Mouse (Mus musculus) limb, embryonic 13.5 days (tissue): ENCODE results near the gene Ryr3. TPM values are rescaled to one million over a fixed set of nuclear protein-coding genes. Genes with fewer than 3 reads are reported as not detected.

Experiments used
- ATAC-seq: fragments of 200-750 bp; cut with Nextera tagmentation; 2 replicates; pipeline ENCODE4 v1.8.0; 2017; ENCODE audit warnings: low read depth, moderate number of reproducible peaks, moderate TSS enrichment; ENCODE audit not compliant: low FRiP score
- H3K27ac ChIP-seq: fragments of 300-500 bp; sonication (generic); 2 replicates; pipeline ENCODE4 v1.5.1; 2015; ENCODE audit warnings: inconsistent platforms, mild to moderate bottlenecking, moderate library complexity
- H3K27me3 ChIP-seq: fragments of 300-500 bp; sonication (generic); 2 replicates; pipeline ENCODE4 v1.6.1; 2015; ENCODE audit warnings: mild to moderate bottlenecking, inconsistent platforms
- H3K36me3 ChIP-seq: fragments of 300-500 bp; sonication (generic); 2 replicates; pipeline ENCODE4 v1.6.1; 2015; ENCODE audit warnings: inconsistent platforms, mild to moderate bottlenecking, moderate library complexity
- H3K4me1 ChIP-seq: fragments of 300-500 bp; sonication (generic); 2 replicates; pipeline ENCODE4 v1.6.1; 2015; ENCODE audit warnings: inconsistent platforms
- H3K4me2 ChIP-seq: fragments of 300-500 bp; sonication (generic); replicated peaks from 2 replicates; pipeline ENCODE4 v1.6.1; 2015; ENCODE audit warnings: inconsistent platforms, mild to moderate bottlenecking, moderate library complexity
- H3K4me3 ChIP-seq: fragments of 300-500 bp; sonication (generic); 2 replicates; pipeline ENCODE4 v1.5.1; 2015; ENCODE audit warnings: moderate library complexity, mild to moderate bottlenecking, inconsistent platforms
- H3K9ac ChIP-seq: fragments of 300-500 bp; sonication (generic); 2 replicates; pipeline ENCODE4 v1.6.1; 2015; ENCODE audit warnings: mild to moderate bottlenecking, inconsistent platforms
- H3K9me3 ChIP-seq: fragments of 300-500 bp; sonication (generic); 2 replicates; pipeline ENCODE4 v1.6.1; 2016; ENCODE audit warnings: inconsistent platforms
- WGBS: fragments of 180-500 bp; shearing (Covaris S2); methylation state at CpG from one replicate; pipeline ENCODE4 v1.1.7; 2015; 5-methylcytosine and 5-hydroxymethylcytosine counted together
- polyA plus RNA-seq: library from polyadenylated mRNA; unstranded; fragments of >200 nt; fragmentation: Nextera tagmentation; extraction: Ambion mirVana; gene quantifications from 2 replicates; pipeline ENCODE4 v1.2.1, GENCODE M21; 2015

The Ryr3 gene
- polyA plus RNA-seq, 1 experiment from 2014 or later, result 0.98 TPM

- no peak for ATAC-seq
- Histone ChIP-seq H3K36me3 (no peaks in the 10 kb centered on the region), H3K27me3 (no peaks in the 10 kb centered on the region), H3K27ac (no peak overlapping the region), H3K4me2 (no peak overlapping the region), H3K9me3 (no peaks in the 10 kb centered on the region), H3K4me3 (no peak overlapping the region), H3K9ac (no peak overlapping the region), H3K4me1 (no peaks in the 10 kb centered on the region)
- WGBS, result 78% methylated on average over 4 of the region's 4 CpGs
Observed at GRCm38 (mm10) chr2:112760692-112761091, 456.2 kb downstream of the Ryr3 start.

DNA sequence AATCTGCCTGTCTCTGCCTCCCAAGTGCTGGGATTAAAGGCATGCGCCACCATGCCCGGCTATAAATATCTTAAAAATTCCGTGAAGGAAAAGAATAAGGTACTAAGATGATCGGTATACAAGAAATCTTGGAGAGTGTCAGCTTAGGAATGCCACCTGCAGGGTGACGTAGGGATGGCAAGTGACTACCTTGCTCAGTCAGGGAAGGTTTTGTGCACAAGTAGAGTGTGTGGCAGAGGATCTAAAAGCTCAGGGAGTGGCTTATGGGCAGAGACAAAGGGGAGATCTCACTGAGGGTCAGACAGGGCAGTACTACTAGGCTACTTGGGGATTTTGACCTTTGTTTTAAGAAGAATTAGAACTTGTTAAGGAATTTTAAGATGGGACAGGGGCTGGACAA, 457.2 kb downstream of the Ryr3 start:
- 76% methylated on average over 5 of the region's 5 CpGs for WGBS
- H3K27ac ChIP-seq, result no peak overlapping the region
- no peaks in the 10 kb centered on the region for H3K36me3 ChIP-seq
- ATAC-seq, result no peak
- H3K4me2 ChIP-seq, result no peak overlapping the region
- H3K9me3 ChIP-seq, result no peaks in the 10 kb centered on the region
- no peaks in the 10 kb centered on the region for H3K27me3 ChIP-seq
- no peak overlapping the region for H3K4me3 ChIP-seq
- no peak overlapping the region for H3K9ac ChIP-seq
- no peaks in the 10 kb centered on the region for H3K4me1 ChIP-seq

DNA sequence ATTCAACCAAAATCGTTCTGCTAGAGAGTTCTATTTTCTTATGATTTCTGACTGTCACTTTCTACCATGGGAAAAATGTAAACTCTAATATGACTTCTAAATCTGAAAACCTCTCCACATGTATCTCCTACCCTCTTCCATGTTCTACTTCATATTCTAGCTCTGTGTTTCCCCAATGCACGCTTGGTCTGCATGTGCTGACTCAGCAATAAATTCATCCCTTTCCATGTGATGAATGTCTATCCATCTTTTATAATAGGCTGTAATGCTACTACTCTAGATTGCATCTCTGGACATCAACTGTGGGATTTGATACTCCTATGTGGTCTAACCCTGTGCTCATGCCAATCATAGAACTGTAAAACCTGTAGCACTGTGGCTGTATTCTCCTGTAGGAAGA, 458.2 kb downstream of the Ryr3 start:
- Histone ChIP-seq H3K27ac (no peak overlapping the region), H3K4me1 (no peaks in the 10 kb centered on the region), H3K4me2 (no peak overlapping the region), H3K36me3 (no peaks in the 10 kb centered on the region), H3K4me3 (no peak overlapping the region), H3K27me3 (no peaks in the 10 kb centered on the region), H3K9ac (no peak overlapping the region), H3K9me3 (no peaks in the 10 kb centered on the region)
- 95% methylated on average over 2 of the region's 2 CpGs for WGBS
- ATAC-seq, result no peak

GRCm38 (mm10) chr2:112753316-112753715, 463.6 kb downstream of the Ryr3 start:
- no peaks in the 10 kb centered on the region for H3K9me3 ChIP-seq
- no peak overlapping the region for H3K4me3 ChIP-seq
- H3K4me2 ChIP-seq, result no peak overlapping the region
- no peak for ATAC-seq
- H3K9ac ChIP-seq, result no peak overlapping the region
- H3K36me3 ChIP-seq, result no peaks in the 10 kb centered on the region
- H3K27ac ChIP-seq, result no peak overlapping the region
- no peaks in the 10 kb centered on the region for H3K4me1 ChIP-seq
- H3K27me3 ChIP-seq, result no peaks in the 10 kb centered on the region
- WGBS, result 85% methylated on average over 4 of the region's 4 CpGs

DNA sequence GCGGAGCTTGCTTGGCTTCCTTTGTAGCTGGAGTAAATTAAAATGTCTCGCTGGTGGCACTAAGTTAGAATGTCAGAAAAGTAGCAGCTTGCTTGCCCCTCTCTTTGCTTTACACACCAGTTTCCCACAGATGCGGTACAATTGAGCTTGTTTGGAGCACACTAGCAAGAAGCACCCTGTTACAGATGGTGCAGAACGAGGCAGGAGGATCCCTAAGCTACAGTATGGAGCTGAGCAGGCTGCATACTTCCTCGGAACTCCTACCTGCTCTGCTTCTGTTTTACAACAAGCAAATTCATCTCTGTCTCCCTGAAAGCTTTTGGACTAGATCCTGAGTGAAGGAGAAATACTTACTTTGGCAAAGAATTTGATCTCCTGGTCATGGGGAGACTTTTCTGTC, 465.5 kb downstream of the Ryr3 start:
- H3K4me1 ChIP-seq, result no peaks in the 10 kb centered on the region
- no peak for ATAC-seq
- H3K9me3 ChIP-seq, result no peaks in the 10 kb centered on the region
- H3K9ac ChIP-seq, result no peak overlapping the region
- no peaks in the 10 kb centered on the region for H3K36me3 ChIP-seq
- H3K4me2 ChIP-seq, result no peak overlapping the region
- 68% methylated on average over 5 of the region's 5 CpGs for WGBS
- H3K27ac ChIP-seq, result no peak overlapping the region
- H3K27me3 ChIP-seq, result no peaks in the 10 kb centered on the region
- H3K4me3 ChIP-seq, result no peak overlapping the region

GRCm38 (mm10) chr2:112748532-112748931, 468.4 kb downstream of the Ryr3 start:
- H3K4me3 ChIP-seq, result no peak overlapping the region
- no peak for ATAC-seq
- 88% methylated on average over 1 of the region's 1 CpGs for WGBS

DNA sequence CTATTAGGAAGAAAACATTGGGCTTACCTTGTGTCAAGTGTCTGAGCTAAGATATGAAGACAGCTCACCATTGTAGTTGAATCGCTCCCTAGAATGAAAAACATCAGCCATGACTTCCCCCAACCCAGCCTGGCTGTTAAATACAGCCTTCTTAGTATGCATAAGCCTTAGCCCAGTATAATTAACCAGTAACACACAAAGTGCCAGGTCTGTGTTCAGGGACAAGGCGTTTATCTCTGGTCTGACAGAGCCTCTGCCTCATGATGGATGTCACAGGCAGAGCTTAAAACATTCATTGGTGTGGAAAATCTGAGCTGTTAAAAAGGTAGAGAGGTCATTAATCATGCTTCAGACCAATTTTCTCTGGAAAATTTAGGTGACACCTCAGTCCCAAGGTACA, 484.0 kb downstream of the Ryr3 start:
- Histone ChIP-seq H3K27ac (no peak overlapping the region), H3K4me3 (no peak overlapping the region), H3K27me3 (no peaks in the 10 kb centered on the region), H3K9ac (no peak overlapping the region), H3K36me3 (no peaks in the 10 kb centered on the region), H3K4me1 (no peaks in the 10 kb centered on the region), H3K9me3 (no peaks in the 10 kb centered on the region), H3K4me2 (no peak overlapping the region)
- ATAC-seq, result no peak
- 64% methylated on average over 2 of the region's 2 CpGs for WGBS

More at GRCm38 (mm10) chr2:112748532-112748931, 468.4 kb downstream of the Ryr3 start:
- H3K36me3 ChIP-seq, result no peaks in the 10 kb centered on the region
- H3K27ac ChIP-seq, result no peak overlapping the region
- no peaks in the 10 kb centered on the region for H3K9me3 ChIP-seq
- no peak overlapping the region for H3K9ac ChIP-seq
- no peak overlapping the region for H3K4me2 ChIP-seq
- H3K27me3 ChIP-seq, result no peaks in the 10 kb centered on the region
- H3K4me1 ChIP-seq, result no peaks in the 10 kb centered on the region

- WGBS, result 62% methylated on average over 6 of the region's 6 CpGs
- Histone ChIP-seq H3K36me3 (no peaks in the 10 kb centered on the region), H3K27ac (no peak overlapping the region), H3K9ac (no peak overlapping the region), H3K9me3 (no peaks in the 10 kb centered on the region), H3K27me3 (no peaks in the 10 kb centered on the region), H3K4me3 (no peak overlapping the region), H3K4me2 (no peak overlapping the region), H3K4me1 (no peaks in the 10 kb centered on the region)
- no peak for ATAC-seq
Observed at GRCm38 (mm10) chr2:112727842-112728241, 489.1 kb downstream of the Ryr3 start.

DNA sequence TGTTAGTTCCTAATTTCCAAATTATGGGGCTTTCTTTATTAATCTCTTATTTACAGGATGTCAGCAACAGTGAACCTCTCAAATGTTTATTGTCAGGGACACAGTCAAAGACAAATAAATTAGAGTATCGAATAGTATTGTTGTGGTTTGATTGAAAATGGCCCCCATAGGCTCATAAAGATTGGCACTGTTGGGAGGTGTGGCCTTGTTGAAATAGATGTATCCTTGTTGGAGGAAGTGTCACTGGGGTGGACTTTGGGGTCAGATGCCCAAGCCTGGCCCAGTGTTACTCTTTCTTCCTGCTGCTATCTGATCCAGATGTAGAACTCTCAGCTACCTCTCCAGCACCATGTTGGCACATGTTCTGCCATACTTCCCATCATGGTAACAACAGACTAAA, 495.7 kb downstream of the Ryr3 start:
- no peak for ATAC-seq
- no peak overlapping the region for H3K9ac ChIP-seq
- H3K4me3 ChIP-seq, result no peak overlapping the region
- no peak overlapping the region for H3K27ac ChIP-seq
- 78% methylated on average over 1 of the region's 1 CpGs for WGBS
- H3K27me3 ChIP-seq, result no peaks in the 10 kb centered on the region
- H3K4me2 ChIP-seq, result no peak overlapping the region
- H3K9me3 ChIP-seq, result no peaks in the 10 kb centered on the region
- H3K4me1 ChIP-seq, result no peaks in the 10 kb centered on the region
- H3K36me3 ChIP-seq, result no peaks in the 10 kb centered on the region

GRCm38 (mm10) chr2:112720715-112721114, 496.2 kb downstream of the Ryr3 start:
- Histone ChIP-seq H3K36me3 (no peaks in the 10 kb centered on the region), H3K4me1 (no peaks in the 10 kb centered on the region), H3K9ac (no peak overlapping the region), H3K27me3 (no peaks in the 10 kb centered on the region), H3K4me3 (no peak overlapping the region), H3K9me3 (no peaks in the 10 kb centered on the region), H3K4me2 (no peak overlapping the region), H3K27ac (no peak overlapping the region)
- 32% methylated on average over 3 of the region's 3 CpGs for WGBS
- ATAC-seq, result no peak

GRCm38 (mm10) chr2:112714648-112715047, 502.2 kb downstream of the Ryr3 start:
- H3K27ac ChIP-seq, result no peak overlapping the region
- 71% methylated on average over 4 of the region's 4 CpGs for WGBS
- H3K4me3 ChIP-seq, result no peak overlapping the region
- no peak overlapping the region for H3K9ac ChIP-seq
- H3K4me1 ChIP-seq, result no peaks in the 10 kb centered on the region
- no peaks in the 10 kb centered on the region for H3K9me3 ChIP-seq
- no peaks in the 10 kb centered on the region for H3K36me3 ChIP-seq
- H3K4me2 ChIP-seq, result no peak overlapping the region
- H3K27me3 ChIP-seq, result no peaks in the 10 kb centered on the region
- ATAC-seq, result no peak

GRCm38 (mm10) chr2:112681817-112682216, 535.1 kb downstream of the Ryr3 start:
- ATAC-seq, result no peak
- Histone ChIP-seq H3K27me3 (no peaks in the 10 kb centered on the region), H3K4me2 (no peak overlapping the region), H3K36me3 (no peaks in the 10 kb centered on the region), H3K9ac (no peak overlapping the region), H3K9me3 (no peaks in the 10 kb centered on the region), H3K27ac (no peak overlapping the region), H3K4me3 (no peak overlapping the region), H3K4me1 (0 out of 2 replicates have a peak, but pooled peaks cover 7% of the 10 kb centered on the region)
- 84% methylated on average over 5 of the region's 5 CpGs for WGBS

GRCm38 (mm10) chr2:112677246-112677645, 539.6 kb downstream of the Ryr3 start:
- Histone ChIP-seq H3K4me1 (0 out of 2 replicates have a peak, but pooled peaks cover 7% of the 10 kb centered on the region), H3K27ac (no peak overlapping the region), H3K4me3 (no peak overlapping the region), H3K27me3 (no peaks in the 10 kb centered on the region), H3K36me3 (no peaks in the 10 kb centered on the region), H3K9me3 (no peaks in the 10 kb centered on the region), H3K9ac (no peak overlapping the region), H3K4me2 (no peak overlapping the region)
- WGBS, result 53% methylated on average over 1 of the region's 1 CpGs
- ATAC-seq, result no peak
